Mouse (Mus musculus) splenic B cell, adult 2 months (primary cell): ENCODE data around the gene Myl6b.
"Not testable (repeated sequence)": the region's sequence is repeated elsewhere in the genome, so short reads cannot be mapped to it uniquely, and the experiment has no call there.

Experiments used
- DNase-seq: peaks from one replicate; pipeline ENCODE4 v3.0.0-alpha.2; 2011; ENCODE audit warnings: low read depth, low spot score
- H3K27me3 ChIP-seq: 2 replicates; pipeline ENCODE4 v1.6.1; 2012; ENCODE audit warnings: mild to moderate bottlenecking, low read length, moderate library complexity, mixed read lengths; ENCODE audit not compliant: control insufficient read depth, poor library complexity, insufficient read depth, severe bottlenecking
- H3K36me3 ChIP-seq: 2 replicates; pipeline ENCODE4 v1.6.1; 2012; ENCODE audit warnings: mild to moderate bottlenecking, low read length, moderate library complexity, mixed read lengths; ENCODE audit not compliant: control insufficient read depth, poor library complexity, insufficient read depth, severe bottlenecking

Myl6b gene

DNA sequence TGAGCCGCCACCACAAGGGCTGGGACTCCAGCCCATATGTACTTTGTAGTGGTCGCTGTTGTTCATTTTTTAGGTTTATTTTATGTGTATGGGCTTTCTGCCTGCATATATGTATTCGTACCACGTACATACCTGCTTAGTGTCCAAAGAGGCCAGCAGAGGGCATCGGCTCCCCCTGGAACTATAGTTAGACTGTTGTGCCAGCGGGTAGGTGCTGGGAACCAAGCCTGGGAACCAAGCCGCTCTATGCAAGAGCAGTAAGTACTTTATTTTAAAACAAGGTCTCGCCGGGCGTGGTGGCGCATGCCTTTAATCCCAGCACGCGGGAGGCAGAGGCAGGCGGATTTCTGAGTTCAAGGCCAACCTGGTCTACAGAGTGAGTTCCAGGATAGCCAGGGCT lies 7.5 kb upstream of the Myl6b start:
- peaks cover 5% of the 10 kb centered on the region for H3K36me3 ChIP-seq
- DNase-seq, result peak; percentile 23
- H3K27me3 ChIP-seq, result no peaks in the 10 kb centered on the region

DNA sequence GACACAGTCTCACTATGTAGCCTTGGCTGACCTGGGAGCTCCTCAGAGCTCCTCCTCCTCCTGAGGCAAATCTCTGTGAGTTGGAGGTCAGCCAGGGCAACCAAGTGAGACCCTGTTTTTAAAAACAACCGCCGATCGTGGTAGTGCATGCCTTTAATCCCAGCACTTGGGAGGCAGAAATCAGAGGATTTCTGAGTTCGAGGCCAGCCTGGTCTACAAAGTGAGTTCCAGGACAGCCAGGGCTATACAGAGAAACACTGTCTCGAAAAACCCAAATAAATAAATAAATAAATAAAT lies 6.8 kb upstream of the Myl6b start:
- not testable (repeated sequence) for DNase-seq

DNA sequence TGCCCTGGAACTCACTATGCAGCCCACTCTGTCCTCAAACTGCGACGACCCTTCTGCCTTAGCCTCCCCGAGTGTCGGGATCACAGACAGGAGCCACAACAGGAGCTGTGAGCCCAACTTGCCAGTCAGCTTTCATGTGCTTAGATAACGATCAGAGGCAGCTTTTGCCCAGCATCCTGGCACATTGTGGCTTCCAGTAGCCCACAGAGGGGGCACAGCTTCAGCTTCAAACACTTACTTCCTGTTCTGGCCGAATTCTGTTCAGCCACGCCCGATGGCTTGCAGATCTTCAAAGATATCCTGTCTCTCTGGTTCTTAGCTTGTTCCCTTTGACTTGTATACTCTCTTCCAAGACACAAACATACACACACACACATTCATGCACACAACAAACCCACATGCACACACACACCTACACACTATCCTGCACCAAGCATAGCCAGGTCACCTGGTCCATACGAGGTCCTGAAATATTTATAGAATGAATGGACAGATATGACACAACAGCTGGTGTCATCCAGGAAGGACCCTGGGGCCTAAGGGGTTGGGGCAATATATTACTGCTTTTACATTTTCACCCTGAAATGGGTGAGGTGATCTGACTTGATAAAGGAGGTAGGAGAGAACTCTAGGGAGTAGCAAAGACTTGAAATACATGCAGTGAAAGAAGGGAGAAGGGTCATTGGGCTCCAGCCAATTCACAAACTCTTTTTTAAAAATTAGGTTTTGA lies 6.3 kb upstream of the Myl6b start:
- no peaks in the 10 kb centered on the region for H3K27me3 ChIP-seq
- H3K36me3 ChIP-seq, result peaks cover 2% of the 10 kb centered on the region; the same call in 1 of the 2 replicates
- peak; percentile 55 for DNase-seq

More for the DNA sequence above, 6.8 kb upstream of the Myl6b start:
- not testable (repeated sequence) for H3K27me3 ChIP-seq, H3K36me3 ChIP-seq

DNA sequence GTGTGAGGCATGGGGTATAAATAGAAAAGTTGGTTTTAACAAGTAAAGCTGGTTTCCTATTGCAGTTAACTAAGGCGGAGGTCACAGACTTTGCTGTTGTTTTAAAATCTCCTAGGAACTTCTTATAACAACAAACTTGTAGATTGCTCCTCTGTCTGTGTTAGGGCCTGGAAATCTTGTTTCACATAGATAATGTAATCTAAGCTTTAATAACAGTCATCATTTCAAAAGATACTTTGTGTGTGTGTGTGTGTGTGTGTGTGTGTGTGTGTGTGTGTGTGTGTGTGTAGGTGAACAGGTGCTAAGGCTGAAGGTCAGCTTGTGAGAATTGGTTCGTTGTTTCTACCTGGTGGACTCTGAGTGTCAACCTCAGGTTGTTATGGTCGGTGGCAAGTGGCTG lies 5.5 kb upstream of the Myl6b start:
- Histone ChIP-seq H3K27me3 (no peaks in the 10 kb centered on the region), H3K36me3 (no peaks in the 10 kb centered on the region)
- DNase-seq, result no peak

DNA sequence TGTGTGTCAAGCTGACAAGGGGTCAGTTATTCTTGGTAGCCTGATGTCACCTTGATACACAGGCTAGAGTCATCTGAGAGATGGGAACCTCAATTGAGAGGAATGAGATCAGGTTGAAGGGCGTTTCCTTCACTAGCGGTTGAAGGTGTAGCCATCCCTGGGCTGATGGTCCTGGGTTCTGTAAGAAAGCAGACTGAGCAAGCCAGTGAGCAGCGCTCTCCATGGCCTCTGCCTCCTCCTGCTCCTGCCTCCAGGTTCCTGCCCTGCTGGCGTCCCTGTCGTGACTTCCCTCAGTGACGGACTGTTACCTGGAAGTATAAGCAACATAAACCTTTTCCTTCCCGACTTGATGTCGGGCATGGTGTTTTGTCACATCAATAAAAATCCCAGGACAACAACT lies 5.0 kb upstream of the Myl6b start:
- DNase-seq, result no peak
- Histone ChIP-seq H3K36me3 (no peaks in the 10 kb centered on the region), H3K27me3 (no peaks in the 10 kb centered on the region)

DNA sequence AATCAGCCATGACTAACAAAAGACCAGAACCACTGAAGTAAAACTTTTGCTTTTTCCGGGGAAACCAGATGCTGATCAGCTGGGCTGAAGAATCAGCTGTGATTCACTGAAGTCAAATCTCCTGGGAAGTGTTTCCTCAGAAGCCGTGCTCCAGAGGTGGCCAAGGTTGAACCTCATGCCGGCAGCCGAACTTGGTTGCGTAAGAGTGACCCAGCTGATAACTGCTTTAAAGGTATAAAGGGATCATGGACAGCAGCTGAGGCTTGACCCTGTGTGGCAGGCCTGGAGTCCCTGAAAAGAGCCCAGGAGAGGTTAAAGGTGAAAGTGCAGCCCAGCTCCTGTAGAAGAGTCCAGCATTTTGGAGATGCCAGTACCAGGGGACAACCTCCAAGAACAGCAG lies 3.9 kb upstream of the Myl6b start:
- Histone ChIP-seq H3K27me3 (no peaks in the 10 kb centered on the region), H3K36me3 (no peaks in the 10 kb centered on the region)
- DNase-seq, result no peak

DNA sequence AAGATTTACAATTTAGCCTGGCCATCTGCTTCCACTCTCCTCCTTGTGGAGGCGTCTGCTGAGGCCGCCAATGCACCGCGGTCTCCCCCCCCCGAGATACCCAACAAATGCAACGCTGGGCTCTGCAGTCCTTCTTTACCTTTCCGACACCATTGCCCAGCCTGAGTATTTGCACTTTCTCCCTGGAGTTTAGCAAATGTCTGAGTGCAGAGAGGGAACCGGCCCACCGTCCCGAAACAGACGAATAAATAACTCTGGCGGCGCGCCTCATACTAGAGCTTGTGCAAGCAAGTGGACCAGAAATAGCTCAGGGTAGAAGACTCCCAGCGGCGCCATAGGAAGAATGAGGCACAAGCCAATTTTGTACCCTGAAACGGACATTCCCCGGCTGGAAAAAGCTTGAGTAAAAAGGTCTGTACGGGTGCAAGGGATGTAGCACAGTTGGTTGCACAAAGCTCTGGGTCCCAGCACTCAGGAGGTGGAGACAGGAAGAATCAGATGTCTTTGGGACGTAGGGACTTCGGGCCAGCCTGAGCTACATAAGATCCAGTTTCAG lies 709 bp upstream of the Myl6b start:
- Histone ChIP-seq H3K27me3 (no peaks in the 10 kb centered on the region), H3K36me3 (no peaks in the 10 kb centered on the region)
- no peak for DNase-seq

DNA sequence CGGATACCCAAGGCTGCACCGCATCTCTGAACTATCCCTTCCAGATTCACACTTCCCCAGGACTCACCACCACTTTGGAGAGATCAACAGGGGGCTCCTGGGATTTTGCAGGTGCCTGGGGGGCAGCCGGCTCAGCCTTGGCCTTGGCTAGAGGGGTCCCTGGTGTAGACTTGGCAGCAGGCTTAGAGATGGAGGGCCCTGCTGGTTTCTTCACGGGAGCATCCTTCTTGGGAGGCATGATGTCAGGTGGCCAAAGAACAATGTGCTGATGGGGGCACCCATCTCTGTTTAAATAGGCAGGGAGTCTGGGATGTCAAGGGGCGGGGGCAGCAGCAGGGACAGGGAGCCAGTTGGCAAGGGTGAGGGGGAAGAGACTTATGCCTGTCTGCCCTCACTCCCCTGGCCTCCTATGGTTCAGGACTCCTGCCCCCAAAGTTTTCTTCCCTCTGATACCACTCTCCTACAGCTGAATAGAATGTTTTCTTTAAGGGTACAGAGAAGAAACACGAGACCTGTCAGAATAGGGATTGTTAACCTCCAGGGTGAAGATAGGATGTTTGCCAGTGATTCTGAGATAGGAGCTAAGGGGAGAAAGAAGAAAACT lies 1.2 kb downstream of the Myl6b start:
- no peaks in the 10 kb centered on the region for H3K27me3 ChIP-seq
- no peaks in the 10 kb centered on the region for H3K36me3 ChIP-seq
- DNase-seq, result no peak

DNA sequence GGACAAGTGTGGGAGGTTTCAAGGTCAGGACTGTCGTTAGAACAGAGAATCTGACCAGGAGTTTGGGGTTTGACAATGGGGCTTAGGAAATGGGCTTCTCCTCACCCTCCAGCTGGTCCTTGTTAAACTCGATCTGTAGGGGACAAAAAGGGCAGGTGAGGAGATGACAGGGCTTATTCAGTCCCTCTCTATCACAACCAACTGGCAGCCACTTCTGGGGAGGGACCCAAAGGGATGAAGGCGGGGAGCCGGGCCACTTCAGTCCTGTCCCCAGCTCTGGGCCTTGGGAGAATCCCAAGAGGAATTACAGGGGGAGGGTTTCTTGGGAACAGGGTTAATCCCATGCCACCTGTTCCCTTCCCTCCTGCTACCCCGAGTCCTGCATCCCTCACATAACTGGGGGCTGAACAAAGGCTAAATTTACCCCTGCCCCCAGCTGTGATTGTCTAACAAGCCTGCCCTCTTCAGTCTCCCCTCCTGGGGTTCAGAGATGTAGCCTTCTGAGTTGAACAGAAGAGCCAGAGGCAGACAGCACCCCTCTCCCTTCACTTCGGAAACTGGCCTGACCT lies 1.9 kb downstream of the Myl6b start:
- Histone ChIP-seq H3K36me3 (no peaks in the 10 kb centered on the region), H3K27me3 (no peaks in the 10 kb centered on the region)
- DNase-seq, result no peak

DNA sequence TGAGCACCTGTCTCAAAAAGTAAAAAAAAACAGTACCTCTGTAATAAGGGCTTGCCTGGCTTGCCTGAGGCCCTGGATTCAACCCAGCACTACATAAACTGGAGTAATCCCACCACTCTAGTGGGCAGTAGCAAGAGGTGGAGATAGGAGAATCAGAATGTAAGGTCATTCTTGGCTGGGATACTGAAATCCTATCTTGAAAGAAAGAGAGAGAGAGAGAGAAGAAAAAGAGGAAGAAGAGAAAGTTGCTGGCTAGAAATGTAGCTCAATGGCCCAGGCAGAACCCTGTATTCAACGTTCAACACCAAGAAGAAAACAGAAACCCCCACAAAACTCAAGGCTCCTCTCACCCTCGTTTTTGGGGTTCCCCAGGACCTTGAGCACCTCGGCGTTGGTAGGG lies 2.6 kb downstream of the Myl6b start:
- no peak for DNase-seq

DNA sequence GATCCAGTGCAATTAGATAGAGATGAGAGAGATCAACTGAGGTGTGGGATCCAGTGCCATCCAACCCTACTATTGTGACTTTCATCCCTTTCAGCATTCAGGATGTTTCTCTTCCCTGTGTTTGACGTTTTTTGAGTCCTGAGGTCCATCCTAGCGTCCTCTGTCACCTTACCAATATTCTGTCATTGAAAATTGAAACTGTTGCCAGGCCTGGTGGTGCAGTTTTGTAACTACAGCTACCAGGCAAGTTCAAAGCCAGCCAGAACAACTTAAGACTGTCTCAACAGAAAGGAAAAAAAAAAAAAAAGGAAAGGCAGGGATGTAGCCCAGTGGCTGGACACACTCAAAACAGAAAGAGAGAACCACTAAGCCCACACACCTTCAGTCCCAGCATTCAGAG lies 3.2 kb downstream of the Myl6b start:
- peak; percentile 33 for DNase-seq

More for the DNA sequence above, 2.6 kb downstream of the Myl6b start:
- no peaks in the 10 kb centered on the region for H3K27me3 ChIP-seq
- H3K36me3 ChIP-seq, result no peaks in the 10 kb centered on the region

DNA sequence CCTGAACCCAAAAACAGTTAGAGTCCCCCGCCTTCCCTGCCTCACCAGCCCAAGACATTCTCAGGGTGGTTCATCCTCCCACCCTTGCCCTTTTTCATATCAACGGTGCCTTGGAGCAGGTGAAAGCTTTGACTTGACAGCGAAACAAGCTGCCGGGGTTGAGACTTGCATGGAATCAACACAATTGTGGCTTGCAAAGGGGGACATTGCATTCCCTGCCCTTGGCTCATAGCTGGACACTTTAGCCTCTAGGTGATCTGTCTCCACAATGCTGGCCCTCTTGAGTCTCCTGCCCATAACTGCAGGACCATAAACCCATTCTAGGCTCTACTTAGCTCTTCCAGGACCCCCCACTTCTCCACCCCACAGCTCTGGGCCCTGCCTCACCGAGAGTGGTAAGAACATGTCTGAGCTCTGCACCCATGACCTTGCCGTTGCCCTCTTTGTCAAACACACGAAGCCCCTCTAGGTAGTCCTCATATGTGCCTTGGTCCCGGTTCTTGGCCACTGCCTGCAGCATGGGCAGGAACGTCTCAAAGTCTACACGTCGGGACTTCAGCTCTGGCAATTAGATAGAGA lies 3.7 kb downstream of the Myl6b start:
- no peak for DNase-seq
- no peaks in the 10 kb centered on the region for H3K27me3 ChIP-seq
- H3K36me3 ChIP-seq, result no peaks in the 10 kb centered on the region

More for the DNA sequence above, 3.2 kb downstream of the Myl6b start:
- Histone ChIP-seq H3K36me3 (no peaks in the 10 kb centered on the region), H3K27me3 (no peaks in the 10 kb centered on the region)

DNA sequence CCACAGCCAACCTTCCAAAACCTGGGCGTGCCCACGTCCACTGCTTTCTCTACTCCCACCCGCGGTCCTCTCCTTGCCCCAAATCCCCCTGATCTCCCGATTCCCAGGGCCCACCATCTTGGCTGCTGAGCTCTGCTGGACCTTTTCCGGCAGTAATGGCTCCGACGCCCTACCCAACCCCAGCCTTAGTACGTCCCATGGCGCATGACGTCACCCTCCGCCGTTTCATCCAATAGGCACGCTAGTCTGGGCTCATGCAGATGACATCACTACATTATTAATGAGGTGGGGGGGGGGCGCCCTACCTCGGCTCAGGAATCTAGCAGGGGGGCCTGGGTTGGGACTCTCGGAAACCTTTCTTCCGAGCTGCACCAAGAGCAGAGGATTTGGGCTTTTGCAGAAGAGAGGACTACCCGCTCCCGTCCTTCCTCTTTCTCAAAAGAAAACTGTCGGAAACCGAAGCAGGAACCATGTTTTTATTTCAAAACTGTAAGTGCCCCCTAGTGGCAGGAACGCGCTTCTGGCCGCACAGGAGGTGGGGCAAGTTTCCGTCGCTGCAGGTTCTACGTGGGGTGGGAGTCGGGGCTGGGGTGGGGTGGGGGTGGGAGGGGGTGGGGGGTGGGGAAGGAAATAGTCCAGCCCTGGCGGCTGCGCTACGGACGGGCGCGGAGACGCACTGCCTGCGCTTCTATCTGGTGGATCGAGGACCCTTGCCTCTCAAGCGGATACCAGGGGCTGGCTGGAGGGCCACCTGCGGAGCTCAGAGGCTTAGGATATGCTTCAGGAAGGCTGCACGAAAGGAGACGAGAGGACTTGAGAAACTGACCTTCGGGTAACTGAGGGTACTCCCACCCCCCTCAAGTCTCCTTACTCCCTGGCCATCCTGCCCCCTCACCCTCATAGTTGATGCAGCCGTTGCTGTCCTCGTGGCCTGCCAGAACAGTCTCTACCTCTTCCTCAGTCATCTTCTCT lies 4.5 kb downstream of the Myl6b start, which contains the start of gene Myl6:
Gene Myl6 (minus strand): TSS at position 451 of the 972 bp plus-strand sequence.
- Histone ChIP-seq H3K27me3 (no peaks in the 10 kb centered on the region), H3K36me3 (peaks cover 2% of the 10 kb centered on the region)
- peak; percentile 98 for DNase-seq

DNA sequence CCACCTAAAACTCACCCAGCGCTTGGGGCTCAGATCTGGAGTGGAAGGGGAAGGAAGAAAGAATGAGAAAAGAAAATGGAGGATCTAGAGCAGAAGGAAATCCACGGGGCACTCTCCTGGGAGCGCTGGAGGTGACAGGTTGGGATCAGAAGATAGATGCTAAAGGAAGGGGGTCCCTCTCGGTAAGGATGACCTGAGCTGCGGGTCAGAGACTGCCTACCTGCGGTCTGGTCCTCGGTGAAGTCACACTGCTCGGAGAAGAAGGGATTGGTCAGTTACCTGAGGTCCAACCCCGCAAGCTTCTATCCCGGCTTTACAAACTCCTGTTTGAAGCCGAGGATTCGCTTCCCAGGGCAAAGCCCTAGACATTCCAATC lies 5.2 kb downstream of the Myl6b start:
- no peaks in the 10 kb centered on the region for H3K27me3 ChIP-seq
- peaks cover 4% of the 10 kb centered on the region for H3K36me3 ChIP-seq
- DNase-seq, result no peak
